Mouse (Mus musculus) heart, adult 2 months (tissue): ENCODE measurements around the gene Clgn.

Experiments
- CTCF ChIP-seq: fragments of 200-600 bp; IDR thresholded peaks from 2 replicates; pipeline ENCODE4 v1.8.1; 2022; ENCODE audit warnings: antibody characterized with exemption, mild to moderate bottlenecking, moderate library complexity
- POLR2A ChIP-seq: fragments of 200-500 bp; IDR thresholded peaks from 2 replicates; pipeline ENCODE4 v1.6.1; 2011; ENCODE audit warnings: mild to moderate bottlenecking, low read depth, low read length, control low read depth; ENCODE audit not compliant: insufficient read depth

DNA sequence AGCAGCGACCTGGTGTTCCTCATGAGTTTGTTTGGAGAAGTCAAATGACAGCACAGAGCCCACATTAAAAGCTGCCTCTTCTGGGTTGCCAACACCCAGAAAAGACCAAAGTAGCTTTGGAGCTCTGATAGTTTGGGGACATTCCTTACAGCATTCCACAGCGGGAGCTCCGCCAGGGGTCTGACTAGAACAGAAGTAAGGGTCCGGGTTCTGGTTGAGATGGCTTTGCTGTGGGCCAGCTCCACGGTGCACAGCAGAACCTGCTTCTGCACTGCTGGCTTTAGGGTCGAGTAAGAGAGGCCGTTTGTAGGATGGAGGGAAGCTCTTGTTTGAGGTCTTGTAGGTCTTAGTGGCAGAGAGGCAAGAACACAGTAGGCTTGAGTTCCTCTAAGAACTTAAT is 18.8 kb downstream of the Clgn start:
- TF ChIP-seq CTCF, result no peak
- no peak for TF ChIP-seq POLR2A
